Mouse (Mus musculus): ENCODE results near the gene Sept8. TPM values are rescaled to one million over a fixed set of nuclear protein-coding genes. Genes with fewer than 3 reads are reported as not detected.

The Sept8 gene
- polyA plus RNA-seq, 1 experiment from 2014 or later: 24.4 TPM

- H3K4me1 ChIP-seq (replicated peaks; ENCODE audit: control insufficient read depth, insufficient read depth, low read length): no peaks in the 10 kb centered on the region
- peaks cover 11% of the 10 kb centered on the region; the same call in 1 of the 2 replicates for H3K36me3 ChIP-seq (ENCODE audit: control insufficient read depth, insufficient read depth, low read length)
- no peaks in the 10 kb centered on the region for H3K27me3 ChIP-seq (ENCODE audit: control insufficient read depth, insufficient read depth, low read length)
- H3K27ac ChIP-seq (ENCODE audit: low read depth, low read length): no peak overlapping the region
- DNase-seq (ENCODE audit: low spot score) (no peak), ATAC-seq (replicated peaks; ENCODE audit: low FRiP score) (no peak)
- no peak overlapping the region for H3K4me3 ChIP-seq (ENCODE audit: low read depth, low read length)
- 91% methylated on average over 5 of the region's 5 CpGs for WGBS
- H3K4me2 ChIP-seq (ENCODE audit: low read depth, low read length, severe bottlenecking): no peak overlapping the region
- H3K9ac ChIP-seq (ENCODE audit: low read length): no peak overlapping the region
- no peaks in the 10 kb centered on the region for H3K9me3 ChIP-seq (ENCODE audit: control insufficient read depth, low read length)
These were observed 72.1 kb downstream of the Sept8 start for GRCm38 (mm10) chr11:53591116-53591515.

Other genes with a start within 250 kb of the Sept8 start
- 111 and 129 TPM in 2 replicates for gene Hspa4, start 218.8 kb upstream of the Sept8 start, polyA plus RNA-seq (2014; fragmentation: Nextera tagmentation; extraction: Ambion mirVana)
- gene Zcchc10, start 194.6 kb upstream of the Sept8 start, polyA plus RNA-seq (2014; fragmentation: Nextera tagmentation; extraction: Ambion mirVana): 24.1 and 25.5 TPM in 2 replicates
- 46.0 and 49.3 TPM in 2 replicates for gene Aff4, start 168.4 kb upstream of the Sept8 start, polyA plus RNA-seq (2014; fragmentation: Nextera tagmentation; extraction: Ambion mirVana)
- gene Leap2, start 96.1 kb upstream of the Sept8 start, polyA plus RNA-seq (2014; fragmentation: Nextera tagmentation; extraction: Ambion mirVana): not detected in 2 replicates
- 564 and 579 TPM in 2 replicates for gene Uqcrq, start 88.4 kb upstream of the Sept8 start, polyA plus RNA-seq (2014; fragmentation: Nextera tagmentation; extraction: Ambion mirVana)
- gene Gdf9, start 88.2 kb upstream of the Sept8 start, polyA plus RNA-seq (2014; fragmentation: Nextera tagmentation; extraction: Ambion mirVana): 1.2 and 1.4 TPM in 2 replicates
- gene Gm10447, start 62.1 kb upstream of the Sept8 start, polyA plus RNA-seq (2014; fragmentation: Nextera tagmentation; extraction: Ambion mirVana): not detected in 2 replicates
- gene Shroom1, start 62.1 kb upstream of the Sept8 start, polyA plus RNA-seq (2014; fragmentation: Nextera tagmentation; extraction: Ambion mirVana): 1.1 and 1.8 TPM in 2 replicates
- gene Gm9837, start 48.8 kb upstream of the Sept8 start, polyA plus RNA-seq (2014; fragmentation: Nextera tagmentation; extraction: Ambion mirVana): not detected in 2 replicates
- not detected in 2 replicates for gene Gm9945, start 39.1 kb upstream of the Sept8 start, polyA plus RNA-seq (2014; fragmentation: Nextera tagmentation; extraction: Ambion mirVana)
- 0.76 and 0.77 TPM in 2 replicates for gene Sowaha, start 39.0 kb upstream of the Sept8 start, polyA plus RNA-seq (2014; fragmentation: Nextera tagmentation; extraction: Ambion mirVana)
- gene Kif3a, start 48.1 kb downstream of the Sept8 start, polyA plus RNA-seq (2014; fragmentation: Nextera tagmentation; extraction: Ambion mirVana): 78.6 and 85.6 TPM in 2 replicates
- gene Il4, start 99.4 kb downstream of the Sept8 start, polyA plus RNA-seq (2014; fragmentation: Nextera tagmentation; extraction: Ambion mirVana): 1.9 and 2.4 TPM in 2 replicates
- not detected in 2 replicates for gene Il13, start 115.4 kb downstream of the Sept8 start, polyA plus RNA-seq (2014; fragmentation: Nextera tagmentation; extraction: Ambion mirVana)
- gene Rad50, start 188.1 kb downstream of the Sept8 start, polyA plus RNA-seq (2014; fragmentation: Nextera tagmentation; extraction: Ambion mirVana): 24.3 and 27.6 TPM in 2 replicates
- not detected in 2 replicates for gene Il5, start 201.5 kb downstream of the Sept8 start, polyA plus RNA-seq (2014; fragmentation: Nextera tagmentation; extraction: Ambion mirVana)